Mouse (Mus musculus) kidney, postnatal 36 days (tissue): ENCODE measurements at regions not wholly inside any gene's neighbourhood (a gene's known extent, or its start where the extent isn't known, plus 50 kb on each side); places are given as distances from the start of the nearest gene placed in this dataset.

Experiments
- DNase-seq, 2 experiments: peaks; one replicate each; pipeline ENCODE4 v3.0.0; 2021 to 2022; ENCODE audit warnings: mixed read lengths in 2 of 2

DNA sequence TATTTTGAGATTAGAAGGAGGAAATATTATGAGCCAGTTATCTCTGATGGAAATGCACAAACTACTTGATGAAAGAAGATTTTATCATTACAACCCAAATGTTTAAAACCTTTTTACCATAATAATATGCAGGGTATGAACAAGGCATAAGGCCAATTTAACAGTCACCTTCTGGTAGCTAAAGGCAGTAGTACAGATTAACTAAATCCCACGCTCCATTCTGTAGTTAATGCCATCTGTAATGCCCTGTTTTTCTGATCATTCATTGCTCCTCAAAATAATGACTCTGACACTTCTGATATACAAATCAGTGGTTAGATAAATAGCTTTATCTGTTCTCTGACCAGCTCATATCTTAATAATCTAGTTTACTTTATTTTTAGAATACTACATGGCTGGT is 987.8 kb downstream of the Pcdh7 start:
- no peak for DNase-seq

DNA sequence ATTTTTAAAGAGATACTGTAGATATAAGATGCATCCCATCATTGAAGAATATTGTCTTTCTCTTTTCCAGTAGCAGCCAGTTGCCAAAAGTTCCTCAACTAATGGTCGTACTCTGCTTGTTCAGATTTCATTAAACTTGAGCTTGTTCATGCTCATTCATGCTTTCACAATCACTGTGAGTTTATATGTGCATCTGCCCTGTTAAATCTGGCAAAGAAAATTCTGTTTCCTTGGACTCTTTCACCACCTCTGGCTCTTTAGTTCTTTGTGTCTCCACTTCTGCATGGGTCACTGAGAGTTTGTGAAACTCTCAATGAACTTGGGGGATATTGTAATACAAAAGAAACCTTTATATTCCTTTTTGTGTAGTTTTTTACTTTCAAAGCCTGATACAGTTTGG is 994.6 kb downstream of the Pcdh7 start:
- DNase-seq: no peak

DNA sequence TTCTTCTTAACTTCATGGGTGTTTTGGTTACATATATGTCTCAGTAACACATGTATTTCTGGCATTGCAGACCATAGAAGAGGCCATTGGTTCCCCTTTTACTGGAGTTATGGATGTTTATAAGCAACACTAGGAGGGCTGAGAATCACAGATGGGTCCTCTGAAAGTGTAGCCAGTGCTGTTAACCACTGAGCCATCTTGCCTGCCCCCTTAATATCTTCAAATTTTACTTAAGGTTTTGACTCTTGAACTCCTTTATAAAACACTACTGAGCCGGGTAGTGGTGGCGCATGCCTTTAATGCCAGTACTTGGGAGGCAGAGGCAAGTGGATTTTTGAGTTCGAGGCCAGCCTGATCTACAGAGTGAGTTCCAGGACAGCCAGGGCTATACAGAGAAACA is 1015.6 kb downstream of the Pcdh7 start:
- DNase-seq: no peak

DNA sequence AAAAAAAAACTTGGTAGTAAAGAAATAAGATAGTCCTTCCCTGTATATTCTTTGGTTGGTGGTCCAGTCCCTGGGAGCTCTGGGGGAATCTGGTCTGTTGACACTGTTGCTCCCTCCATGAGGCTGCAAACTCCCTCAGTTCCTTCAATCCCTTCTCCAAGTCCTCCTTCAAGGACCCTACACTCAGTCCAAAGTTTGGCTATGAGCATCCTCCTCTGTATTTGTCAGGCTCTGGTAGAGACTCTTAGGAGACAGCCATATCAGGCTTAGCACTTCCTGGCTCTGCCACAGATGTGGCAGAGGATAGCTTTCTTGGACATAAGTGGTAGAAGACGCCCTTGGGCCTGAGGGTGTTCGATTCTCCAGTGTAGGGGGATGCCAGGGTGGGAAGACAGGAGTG is 1016.2 kb downstream of the Pcdh7 start:
- DNase-seq: no peak

DNA sequence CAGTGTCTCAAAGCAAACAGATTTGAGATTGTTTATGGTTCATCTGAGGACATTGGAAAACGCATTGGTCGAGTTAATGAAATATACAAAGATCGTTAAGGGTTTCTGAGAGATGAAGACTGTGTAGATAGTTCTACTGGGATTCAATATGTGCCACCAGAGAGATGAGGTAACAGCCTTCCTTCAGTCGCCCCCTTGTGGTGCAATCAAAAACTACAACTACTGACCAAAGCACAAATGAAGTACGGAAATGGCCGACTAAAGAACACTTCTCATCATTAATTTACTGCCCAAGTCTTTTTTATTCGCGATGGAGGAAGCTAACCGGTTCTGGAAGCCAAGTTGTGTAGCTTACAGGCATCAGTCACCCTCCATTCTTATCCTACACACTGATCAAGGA is 1018.8 kb downstream of the Pcdh7 start:
- DNase-seq: peak; percentile 22 to 76

DNA sequence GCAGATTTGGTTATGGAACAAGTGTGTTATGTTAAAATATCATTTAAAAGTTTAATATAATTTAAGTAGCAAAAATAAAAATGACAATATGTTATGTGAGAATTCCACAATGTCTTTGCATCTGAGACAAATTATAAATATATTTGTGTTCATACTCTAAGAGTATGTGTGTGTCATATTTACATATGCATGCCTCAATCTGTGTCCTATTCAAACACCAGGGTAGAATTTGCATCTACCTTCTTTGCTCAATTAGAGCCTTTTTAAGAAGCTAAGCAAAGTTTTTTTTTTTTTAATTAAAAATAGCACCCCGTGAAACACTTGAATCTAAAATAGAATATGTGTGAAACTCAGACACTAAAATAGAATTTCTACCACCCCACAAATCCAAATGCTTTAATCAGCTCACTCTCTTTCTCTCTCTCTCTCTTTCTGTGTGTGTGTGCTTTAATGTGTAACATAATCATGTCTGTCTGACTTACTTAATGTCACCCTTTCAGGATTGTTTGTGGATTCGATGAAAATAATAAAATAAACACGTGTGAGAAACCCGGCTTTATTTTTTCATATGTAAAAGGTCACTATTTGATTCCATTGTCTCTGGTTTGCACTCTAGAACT is 1019.6 kb downstream of the Pcdh7 start:
- no peak for DNase-seq

DNA sequence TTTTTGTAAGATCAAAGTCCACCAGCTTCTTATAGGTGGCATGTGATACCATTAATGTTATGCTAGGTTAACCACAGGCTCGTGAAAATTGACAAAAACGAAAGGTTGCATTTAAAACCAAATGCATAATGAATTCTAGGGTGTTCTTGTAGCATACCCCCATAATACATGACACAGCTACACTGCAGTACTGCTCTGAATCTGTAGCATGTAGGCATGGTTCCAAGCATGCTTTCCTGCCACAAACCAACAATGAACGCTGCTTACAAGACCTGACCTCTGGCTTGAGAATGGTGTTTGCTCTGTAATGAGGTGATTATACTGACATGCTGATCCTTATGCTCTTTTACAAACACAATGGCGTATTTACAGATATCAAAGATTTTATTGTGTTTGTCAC is 1020.3 kb downstream of the Pcdh7 start:
- no peak for DNase-seq

DNA sequence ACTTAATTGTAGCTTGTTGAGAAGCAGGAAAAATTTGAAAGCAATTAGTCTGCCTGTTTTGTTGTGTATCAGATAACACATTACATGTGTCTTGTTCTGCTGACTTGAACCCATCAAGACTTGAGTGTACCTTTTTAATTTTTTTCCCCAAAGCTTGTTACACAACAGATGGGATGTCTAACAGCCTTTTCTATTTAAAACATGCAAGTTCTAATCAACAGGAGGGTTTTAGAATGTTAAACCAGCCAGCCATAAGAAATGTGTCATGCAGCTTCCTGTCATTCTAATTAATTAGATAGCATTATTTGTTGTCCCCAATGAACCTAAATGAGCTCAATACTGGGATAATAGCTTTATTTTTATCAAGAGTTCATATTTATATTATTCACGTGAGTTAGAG is 1023.0 kb downstream of the Pcdh7 start:
- no peak for DNase-seq

DNA sequence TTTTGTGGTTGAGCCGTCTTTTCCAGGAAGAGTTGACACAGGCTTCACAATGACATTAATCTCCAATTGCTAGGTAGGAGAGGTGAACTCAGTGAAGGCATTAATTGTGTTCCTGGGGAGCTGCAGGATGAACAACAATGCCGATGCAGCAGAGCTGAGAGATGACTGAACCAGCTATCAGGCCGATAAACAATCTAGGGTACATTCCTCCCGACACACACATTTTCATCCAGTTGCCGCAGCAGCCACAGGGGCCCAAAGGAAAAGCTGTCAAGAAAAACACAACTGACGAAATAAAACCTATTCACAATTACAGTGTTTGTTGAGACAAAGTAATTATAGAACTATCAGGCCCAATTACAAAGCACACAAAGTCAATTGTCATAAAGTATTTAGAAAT is 1029.9 kb downstream of the Pcdh7 start:
- DNase-seq: no peak

DNA sequence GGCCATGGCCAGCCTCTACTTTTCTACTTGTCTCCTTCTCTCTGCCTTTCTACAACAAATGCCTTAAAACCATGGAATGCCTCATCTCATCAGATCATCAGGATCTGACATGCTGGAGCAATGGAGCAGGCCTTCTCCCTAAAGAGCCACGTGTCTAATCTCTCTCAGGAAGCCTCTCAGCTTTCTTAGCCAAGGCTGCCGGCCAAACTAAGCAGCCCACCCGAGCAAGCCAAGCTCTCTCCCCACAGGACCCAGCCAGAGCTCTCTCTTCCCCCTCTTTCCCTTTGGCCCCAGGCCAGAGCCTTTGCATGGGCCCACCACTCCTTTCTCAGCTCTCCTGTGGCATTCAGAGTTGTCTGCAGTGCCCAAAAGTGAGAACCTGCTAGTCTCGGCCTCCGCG is 1034.0 kb downstream of the Pcdh7 start:
- DNase-seq: no peak
